Mouse (Mus musculus) heart, adult 18-20 months (tissue): ENCODE results near the gene Ergic1. TPM values are rescaled to one million over a fixed set of nuclear protein-coding genes. Genes with fewer than 3 reads are reported as not detected.

Experiments used
- DNase-seq, 2 experiments: peaks; one replicate each; pipeline ENCODE4 v3.0.0; 2021 to 2022; ENCODE audit warnings: mixed read lengths in 1 of 2
- microRNA-seq, 2 experiments: library from miRNA; unstranded; fragments of <30 nt; microRNA quantifications; one replicate each; pipeline ENCODE4 v1.2.0; 2022
- total RNA-seq, 2 experiments: library from RNA; stranded (reverse); gene quantifications; 2 replicates each; pipeline ENCODE4 v1.2.3; 2021

Ergic1 gene
- total RNA-seq, 2 experiments from 2014 or later: 50.4 to 56.6 TPM

DNA sequence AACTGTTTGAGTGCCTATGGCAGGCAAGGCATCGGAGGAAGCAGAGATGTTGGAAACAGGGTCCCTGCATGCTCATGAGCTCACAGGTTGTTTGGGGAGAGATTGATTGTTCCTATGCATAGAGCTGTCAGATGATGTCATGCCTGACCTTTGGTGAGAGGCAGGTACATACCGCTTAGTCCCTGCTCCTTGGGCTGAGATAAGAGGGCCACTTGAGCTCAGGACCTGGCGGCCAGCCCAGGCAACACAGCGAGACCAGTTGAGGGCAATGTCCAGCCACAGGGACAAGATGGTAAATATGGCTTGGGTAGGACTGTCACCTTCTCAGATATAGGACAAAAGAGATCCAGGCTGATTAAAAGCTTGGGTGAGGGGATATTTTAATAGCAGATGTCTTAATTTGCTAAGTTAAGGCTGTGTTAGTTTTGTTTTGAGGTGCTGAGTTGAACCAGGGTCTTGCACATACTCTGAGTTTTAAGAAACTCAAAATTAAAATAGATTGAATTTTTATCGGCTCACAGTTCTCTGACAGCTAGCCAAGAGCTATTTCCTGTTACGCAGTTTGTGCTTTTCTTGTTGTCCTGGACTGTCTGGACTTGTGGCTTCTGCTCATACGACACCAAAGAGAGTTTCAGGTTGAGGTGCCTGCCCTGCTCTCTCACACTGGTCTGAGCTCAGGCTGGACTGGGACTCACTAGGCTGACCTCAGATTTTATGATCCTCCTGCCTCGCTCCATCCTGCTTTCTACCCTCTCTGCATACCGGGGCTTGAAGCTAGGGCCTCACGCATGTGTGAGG is 138.7 kb downstream of the Ergic1 start:
- DNase-seq: peak; percentile 62 to 72

DNA sequence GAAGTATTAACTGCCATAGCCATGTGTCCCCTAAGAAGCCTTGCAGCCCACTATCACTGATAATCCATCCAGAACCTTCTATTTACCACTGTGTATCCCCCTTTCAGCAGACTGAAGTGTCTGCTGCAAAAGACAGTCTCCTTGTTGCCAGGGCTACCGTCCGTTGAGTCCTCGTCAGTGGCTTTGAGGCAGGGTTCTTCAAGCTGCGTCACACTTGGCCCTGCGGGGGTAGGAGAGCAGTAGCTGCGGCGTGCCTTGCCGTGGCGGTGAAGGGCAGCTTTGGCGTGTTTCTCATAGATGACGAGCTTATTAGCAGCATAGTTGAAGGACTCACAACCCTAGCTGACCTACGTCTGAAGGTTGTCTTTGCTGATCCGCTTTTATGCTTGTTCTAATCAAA is 140.3 kb downstream of the Ergic1 start:
- DNase-seq: no peak

DNA sequence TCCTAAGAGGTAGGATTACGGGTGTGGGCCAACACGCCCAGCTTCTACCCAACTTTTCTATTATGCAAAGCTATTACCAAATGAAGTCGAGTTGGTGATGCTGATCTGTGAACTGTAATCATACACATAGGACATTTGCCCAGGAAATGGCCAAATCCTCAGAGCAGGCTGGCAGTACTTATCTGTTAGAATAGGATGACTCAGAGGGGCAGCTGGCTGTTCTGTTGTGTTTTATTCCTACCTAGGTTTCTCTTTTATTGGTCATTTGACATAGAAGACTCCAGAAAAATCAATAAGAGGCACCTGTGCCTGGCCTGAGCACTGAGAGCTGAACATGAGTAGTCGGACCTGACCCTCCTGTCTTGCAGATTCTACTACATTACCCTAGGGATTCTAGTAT is 141.3 kb downstream of the Ergic1 start:
- no peak for DNase-seq

DNA sequence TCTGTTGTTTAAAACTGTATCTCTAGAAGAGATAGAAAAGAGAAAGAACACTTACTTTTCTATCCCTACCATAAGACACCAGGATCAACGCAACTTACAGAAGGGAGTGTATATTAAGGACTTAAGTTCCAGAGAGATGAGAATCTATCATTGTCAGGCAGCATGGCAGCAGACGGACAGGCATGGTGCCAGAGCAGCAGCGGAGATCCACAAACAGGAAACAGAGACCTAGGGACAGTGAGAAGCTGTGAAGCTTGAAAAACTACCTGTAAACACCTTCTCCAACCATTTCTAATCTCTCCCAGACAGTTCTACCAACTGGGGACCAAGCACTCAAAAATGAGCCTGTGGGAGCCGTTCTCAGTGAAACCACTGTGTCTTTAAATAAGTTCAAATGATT is 142.4 kb downstream of the Ergic1 start:
- DNase-seq: no peak

DNA sequence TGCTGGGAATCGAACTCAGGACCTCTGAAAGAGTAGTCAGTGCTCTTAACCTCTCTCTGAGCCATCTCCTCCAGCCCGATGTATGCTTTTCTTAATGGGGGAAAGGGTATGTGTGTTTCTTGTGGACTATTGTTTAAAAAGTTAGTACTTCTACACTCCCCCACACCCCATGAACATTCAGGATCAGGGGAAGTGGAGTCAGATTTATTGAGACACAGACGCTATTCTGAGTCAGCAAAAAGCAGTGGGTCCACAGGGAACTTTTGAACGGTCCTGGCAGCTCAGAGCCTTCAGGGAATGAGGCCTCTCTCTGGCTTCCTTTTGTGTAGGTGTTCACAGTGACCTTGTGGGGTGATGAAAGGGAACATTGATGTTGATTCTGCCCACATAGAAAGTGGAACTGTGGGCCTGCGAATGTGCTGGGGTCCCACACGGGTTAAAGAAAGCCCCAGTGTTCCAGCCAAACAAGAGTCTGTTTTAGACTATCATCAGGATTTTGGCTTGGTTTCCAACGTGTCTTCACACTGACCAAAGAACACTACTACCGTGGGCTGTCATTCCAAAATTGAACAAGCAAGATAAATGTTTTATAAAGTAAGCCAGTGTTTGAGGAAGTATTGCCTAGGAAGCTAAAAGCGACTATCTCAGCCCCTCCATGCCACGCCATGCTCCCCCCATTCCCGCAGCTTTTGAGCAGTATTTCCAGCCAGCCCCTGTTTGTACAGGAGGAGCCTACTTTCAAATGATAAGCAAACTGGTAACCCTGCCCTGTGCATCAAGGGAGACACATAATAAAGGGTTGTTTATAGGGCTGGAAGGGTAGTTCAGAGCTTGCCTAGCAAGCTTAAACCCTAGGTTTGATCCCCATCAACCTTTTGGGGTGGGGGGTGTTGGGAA is 144.4 kb downstream of the Ergic1 start:
- DNase-seq: no peak

Small RNA genes lying within 50 kb of the gene (microRNA-seq; reads per million reads assigned to microRNA genes)
- 0 reads per million in 2 experiments for gene Gm22420

Other genes with a start within 250 kb of the Ergic1 start
- 1 to 10 TPM; 5.6 to 5.9 TPM for gene Neurl1b, start 146.7 kb upstream of the Ergic1 start, total RNA-seq
- 10 to 100 TPM; 50.3 to 57.1 TPM for gene Dusp1, start 639 bp downstream of the Ergic1 start, total RNA-seq
- gene Atp6v0e, start 101.7 kb downstream of the Ergic1 start, total RNA-seq: 10 to 100 TPM; 62.8 to 68.0 TPM
- 10 to 100 TPM; 64.6 to 75.1 TPM for gene Crebrf, start 154.2 kb downstream of the Ergic1 start, total RNA-seq
- 10 to 100 TPM; 28.5 to 30.0 TPM for gene Bnip1, start 219.6 kb downstream of the Ergic1 start, total RNA-seq